Mouse (Mus musculus) lung, embryonic 16.5 days (tissue): ENCODE results near the gene Ermap. TPM values are rescaled to one million over a fixed set of nuclear protein-coding genes. Genes with fewer than 3 reads are reported as not detected.

Experiments
- ATAC-seq: fragments of 200-750 bp; cut with Nextera tagmentation; 2 replicates; pipeline ENCODE4 v1.8.0; 2017; ENCODE audit warnings: low read depth, mild to moderate bottlenecking, moderate library complexity
- H3K27ac ChIP-seq: fragments of 300-500 bp; sonication (generic); 2 replicates; pipeline ENCODE4 v1.5.1; 2014; ENCODE audit warnings: mild to moderate bottlenecking, control low read depth, low read length
- H3K27me3 ChIP-seq: fragments of 300-500 bp; sonication (generic); 2 replicates; pipeline ENCODE4 v1.6.1; 2014; ENCODE audit warnings: low read depth, low read length, mixed read lengths; ENCODE audit not compliant: control insufficient read depth, insufficient read depth
- H3K36me3 ChIP-seq: fragments of 300-500 bp; sonication (generic); 2 replicates; pipeline ENCODE4 v1.6.1; 2014; ENCODE audit warnings: low read length; ENCODE audit not compliant: control insufficient read depth, insufficient read depth
- H3K4me1 ChIP-seq: fragments of 300-500 bp; sonication (generic); replicated peaks from 2 replicates; pipeline ENCODE4 v1.6.1; 2014; ENCODE audit warnings: low read length, mixed read lengths; ENCODE audit not compliant: control insufficient read depth, insufficient read depth
- H3K4me2 ChIP-seq: fragments of 300-500 bp; sonication (generic); 2 replicates; pipeline ENCODE4 v1.6.1; 2014; ENCODE audit warnings: low read depth, low read length, control low read depth
- H3K4me3 ChIP-seq: fragments of 300-500 bp; sonication (generic); 2 replicates; pipeline ENCODE4 v1.5.1; 2014; ENCODE audit warnings: mild to moderate bottlenecking, low read length, control low read depth
- H3K9ac ChIP-seq: fragments of 300-500 bp; sonication (generic); 2 replicates; pipeline ENCODE4 v1.6.1; 2014; ENCODE audit warnings: low read length, control low read depth
- H3K9me3 ChIP-seq: fragments of 300-500 bp; sonication (generic); 2 replicates; pipeline ENCODE4 v1.6.1; 2016; ENCODE audit warnings: low read length; ENCODE audit not compliant: control insufficient read depth
- WGBS: fragments of 180-500 bp; shearing (Covaris S2); extraction: QIAGEN DNeasy Blood & Tissue Kit; methylation state at CpG from one replicate; pipeline ENCODE4 v1.1.7; 2014; 5-methylcytosine and 5-hydroxymethylcytosine counted together
- polyA plus RNA-seq: library from polyadenylated mRNA; unstranded; fragments of >200 nt; fragmentation: Nextera tagmentation; extraction: Ambion mirVana; gene quantifications from 2 replicates; pipeline ENCODE4 v1.2.1, GENCODE M21; 2015

Gene Ermap
- polyA plus RNA-seq, 1 experiment from 2014 or later: 1.4 TPM

DNA sequence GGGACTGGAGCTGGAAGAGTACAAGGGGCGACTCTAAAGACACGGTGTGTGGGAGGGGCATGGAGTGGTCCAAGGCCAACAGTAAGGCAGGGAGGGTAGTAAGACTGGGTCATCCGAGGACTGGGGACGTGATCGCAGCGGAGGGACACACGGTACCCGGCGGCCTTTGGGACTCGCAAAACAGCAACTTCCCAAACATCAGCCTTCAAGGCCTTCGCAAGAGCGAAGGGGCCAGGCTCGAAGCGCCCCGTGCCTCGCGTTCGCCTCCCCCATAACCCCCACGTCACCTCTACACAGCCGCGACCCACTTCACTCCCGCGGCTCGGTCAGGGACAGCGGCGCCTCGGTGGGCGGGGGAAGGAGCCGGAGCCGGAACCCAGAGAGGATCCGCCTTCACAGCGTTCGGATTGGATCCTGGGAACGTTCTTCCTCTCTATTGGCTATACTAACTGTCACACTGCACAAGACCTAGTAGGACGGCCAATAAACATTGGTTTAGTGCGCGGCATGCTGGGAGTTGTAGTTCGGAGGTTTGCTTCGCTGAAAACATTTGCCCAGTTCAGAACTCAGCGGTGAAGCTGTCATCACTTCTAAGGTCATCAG is 15.9 kb downstream of the Ermap start, which contains the start of gene Zfp691:
Gene Zfp691, minus strand, starts transcription at position 345 of the 603 bp plus-strand sequence.
- H3K4me3 ChIP-seq: peak within 1 kb of the TSS; percentile 85
- H3K4me1 ChIP-seq: peaks cover 7% of the 10 kb centered on the region; the same call in 1 of the 2 replicates
- WGBS: under 1% methylated on average over 40 of the region's 40 CpGs
- ATAC-seq: peak; percentile 100
- H3K9ac ChIP-seq: peak within 1 kb of the TSS; percentile 91
- no peaks in the 10 kb centered on the region for H3K9me3 ChIP-seq
- H3K36me3 ChIP-seq: peaks cover 14% of the 10 kb centered on the region
- H3K4me2 ChIP-seq: peak within 1 kb of the TSS; percentile 94
- H3K27me3 ChIP-seq: no peaks in the 10 kb centered on the region
- peak within 1 kb of the TSS; percentile 48 for H3K27ac ChIP-seq

DNA sequence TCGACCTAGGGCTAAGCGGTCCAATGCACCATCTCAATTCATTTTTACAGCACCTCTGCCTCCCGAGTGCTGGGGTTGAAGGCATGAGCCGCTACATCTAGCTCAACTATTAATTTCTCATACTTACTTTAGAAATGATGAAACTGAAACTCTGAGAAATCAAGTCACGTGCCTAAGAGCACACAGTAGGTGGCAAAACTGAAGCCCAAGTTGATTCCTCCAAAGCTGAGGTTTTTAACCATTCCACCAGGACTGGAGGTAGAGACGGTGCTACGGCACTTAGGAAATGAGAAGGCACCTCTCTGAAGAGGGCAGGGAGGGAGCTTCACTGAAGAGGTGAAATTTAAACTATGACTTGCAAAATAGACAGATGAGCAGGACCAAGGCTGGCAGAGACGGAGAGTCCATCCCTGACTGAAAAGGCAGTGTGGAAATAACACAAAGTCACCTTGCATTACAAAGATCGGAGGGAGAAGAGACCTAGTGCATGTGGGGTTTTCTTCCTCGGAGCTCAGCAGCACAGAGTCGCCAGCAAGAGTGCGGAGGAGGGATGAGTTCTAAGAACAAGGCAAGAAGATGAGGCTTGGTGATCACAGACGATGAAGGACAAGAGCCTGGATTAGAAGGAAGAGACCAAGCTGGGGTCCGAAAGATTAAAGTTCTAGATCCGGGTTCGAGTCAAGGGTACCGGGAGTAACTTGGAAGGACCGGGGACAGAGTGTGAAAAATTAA is 16.7 kb downstream of the Ermap start:
- Histone ChIP-seq H3K9ac (peak overlapping the region; percentile 91), H3K27ac (peak overlapping the region; percentile 48), H3K9me3 (no peaks in the 10 kb centered on the region), H3K36me3 (peaks cover 17% of the 10 kb centered on the region), H3K27me3 (no peaks in the 10 kb centered on the region), H3K4me2 (peak overlapping the region; percentile 94), H3K4me1 (peaks cover 7% of the 10 kb centered on the region; the same call in 1 of the 2 replicates), H3K4me3 (peak overlapping the region; percentile 85)
- ATAC-seq: no peak
- 27% methylated on average over 18 of the region's 18 CpGs for WGBS

DNA sequence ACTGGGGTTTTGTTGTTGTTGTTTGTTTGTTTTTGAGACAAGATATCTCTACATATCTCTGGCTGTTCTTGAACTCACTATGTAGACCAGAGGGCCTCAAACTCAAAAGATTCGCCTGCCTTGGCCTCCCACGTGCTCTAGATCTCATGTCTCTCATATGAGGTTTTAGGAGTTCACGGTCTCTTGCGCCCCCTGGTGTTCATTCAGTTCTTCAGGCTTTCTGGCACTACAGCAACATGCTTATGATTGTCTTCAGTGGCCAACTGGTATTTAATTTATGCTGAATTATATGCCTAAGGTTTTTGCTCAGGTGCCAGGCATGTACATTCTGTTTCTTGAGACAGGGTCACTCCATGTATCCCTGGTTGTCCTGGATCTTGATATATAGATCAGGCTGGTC is 22.1 kb downstream of the Ermap start:
- 0 out of 2 replicates have a peak, but pooled peaks have one; percentile 23 for ATAC-seq

DNA sequence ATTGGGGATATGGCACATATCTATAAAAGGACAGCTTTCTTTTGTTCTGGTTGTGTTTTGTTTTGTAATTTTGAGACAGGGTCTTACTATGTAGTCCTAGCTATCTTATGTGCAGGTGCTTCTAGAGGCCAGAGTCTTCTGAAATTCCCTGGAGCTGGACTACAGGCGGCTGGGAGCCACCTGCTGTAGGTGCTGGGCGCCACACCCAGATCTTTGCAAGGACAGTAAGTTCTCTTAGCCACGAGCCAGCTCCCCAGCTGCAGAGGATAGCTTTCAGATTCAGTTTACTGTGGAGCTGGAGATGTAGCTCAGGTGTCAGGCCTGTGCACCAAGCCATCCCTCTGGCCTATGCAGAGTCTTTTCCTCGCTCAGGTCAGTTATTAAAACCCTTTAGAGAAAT is 22.7 kb downstream of the Ermap start:
- H3K4me1 ChIP-seq: no peaks in the 10 kb centered on the region
- no peak for ATAC-seq
- H3K9ac ChIP-seq: no peak overlapping the region
- 70% methylated on average over 4 of the region's 4 CpGs for whole genome bisulfite sequencing
- no peaks in the 10 kb centered on the region for H3K9me3 ChIP-seq
- H3K27ac ChIP-seq: no peak overlapping the region
- H3K4me2 ChIP-seq: no peak overlapping the region
- H3K27me3 ChIP-seq: no peaks in the 10 kb centered on the region
- no peak overlapping the region for H3K4me3 ChIP-seq
- H3K36me3 ChIP-seq: peaks cover 17% of the 10 kb centered on the region

More for the DNA sequence above, 22.1 kb downstream of the Ermap start:
- no peaks in the 10 kb centered on the region for H3K4me1 ChIP-seq
- H3K27ac ChIP-seq: no peak overlapping the region
- no peaks in the 10 kb centered on the region for H3K27me3 ChIP-seq
- no peak overlapping the region for H3K9ac ChIP-seq
- H3K36me3 ChIP-seq: peaks cover 17% of the 10 kb centered on the region
- H3K4me3 ChIP-seq: no peak overlapping the region
- 4% methylated on average over 4 of the region's 4 CpGs for WGBS
- no peak overlapping the region for H3K4me2 ChIP-seq
- no peaks in the 10 kb centered on the region for H3K9me3 ChIP-seq

DNA sequence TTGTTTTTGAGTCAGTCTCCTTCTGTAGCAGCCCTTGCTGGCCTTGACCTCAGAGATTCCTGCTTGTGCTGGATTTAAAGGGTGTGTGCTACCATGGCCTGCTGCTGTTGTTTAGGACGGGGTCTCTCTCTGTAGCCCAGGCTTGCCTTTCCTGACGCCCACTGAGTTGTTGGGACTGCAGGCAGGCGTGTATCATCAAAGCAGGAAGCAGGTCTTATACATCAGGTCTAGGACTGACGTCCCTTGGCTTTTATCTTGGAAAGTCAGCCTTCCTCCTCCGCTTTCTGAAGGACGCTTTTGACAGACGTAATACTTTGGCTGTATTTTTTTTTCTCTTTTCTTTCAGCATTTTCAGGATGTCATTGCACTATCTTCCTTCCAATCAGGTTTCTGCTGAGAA is 23.9 kb downstream of the Ermap start:
- WGBS: 59% methylated on average over 7 of the region's 7 CpGs

DNA sequence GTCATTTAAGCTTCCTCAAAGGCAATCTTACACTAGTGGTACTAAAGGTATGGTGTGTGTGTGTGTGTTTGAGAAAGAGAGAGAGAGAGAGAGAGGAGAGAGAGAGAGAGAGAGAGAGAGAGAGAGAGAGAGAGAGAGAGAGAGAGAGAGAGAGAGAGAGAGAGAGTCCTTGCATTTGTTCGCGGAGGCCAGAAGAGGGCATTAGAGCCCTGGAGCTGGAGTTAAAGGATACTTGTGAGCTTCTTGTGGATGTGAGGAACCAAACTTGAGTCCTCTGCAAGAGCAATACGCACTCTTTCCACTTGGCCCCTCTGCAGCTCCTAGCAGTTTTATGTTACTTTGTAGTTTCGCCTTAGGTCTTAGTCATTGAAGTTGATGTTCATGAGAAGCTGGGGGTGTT is 26.8 kb downstream of the Ermap start:
- H3K9ac ChIP-seq: no peak overlapping the region
- no peaks in the 10 kb centered on the region for H3K4me1 ChIP-seq
- H3K27ac ChIP-seq: no peak overlapping the region
- H3K4me2 ChIP-seq: no peak overlapping the region
- no peak overlapping the region for H3K4me3 ChIP-seq
- H3K9me3 ChIP-seq: no peaks in the 10 kb centered on the region
- WGBS: 74% methylated on average over 4 of the region's 4 CpGs
- no peak for ATAC-seq
- no peaks in the 10 kb centered on the region for H3K27me3 ChIP-seq
- no peaks in the 10 kb centered on the region for H3K36me3 ChIP-seq

More for the DNA sequence above, 23.9 kb downstream of the Ermap start:
- Histone ChIP-seq H3K4me2 (no peak overlapping the region), H3K4me3 (no peak overlapping the region), H3K4me1 (no peaks in the 10 kb centered on the region), H3K36me3 (peaks cover 17% of the 10 kb centered on the region), H3K9me3 (no peaks in the 10 kb centered on the region), H3K27ac (no peak overlapping the region), H3K9ac (no peak overlapping the region), H3K27me3 (no peaks in the 10 kb centered on the region)
- no peak for ATAC-seq

DNA sequence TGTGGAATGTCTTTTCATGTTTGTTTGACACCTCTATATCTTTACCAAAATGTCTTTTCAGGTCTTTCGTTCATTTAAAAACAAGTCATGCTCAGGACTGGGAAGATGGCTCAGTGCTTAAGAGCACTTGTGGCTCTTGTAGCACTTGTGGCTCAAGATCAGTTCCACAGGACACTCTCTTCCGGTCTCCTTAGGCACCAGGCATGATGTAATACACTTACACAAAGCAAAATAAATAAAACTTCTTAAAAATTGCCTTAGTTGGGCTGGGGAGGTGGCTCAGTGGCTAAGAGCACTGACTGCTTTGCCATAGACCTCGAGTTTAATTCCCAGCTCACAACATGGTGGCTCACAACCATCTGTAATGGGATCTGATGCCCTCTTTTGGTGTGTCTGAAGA is 28.5 kb downstream of the Ermap start:
- H3K4me2 ChIP-seq: no peak overlapping the region
- no peak overlapping the region for H3K4me3 ChIP-seq
- H3K27ac ChIP-seq: no peak overlapping the region
- ATAC-seq: no peak
- H3K9me3 ChIP-seq: no peaks in the 10 kb centered on the region
- H3K27me3 ChIP-seq: no peaks in the 10 kb centered on the region
- no peaks in the 10 kb centered on the region for H3K4me1 ChIP-seq
- no peak overlapping the region for H3K9ac ChIP-seq
- 47% methylated on average over 3 of the region's 3 CpGs for WGBS
- no peaks in the 10 kb centered on the region for H3K36me3 ChIP-seq

DNA sequence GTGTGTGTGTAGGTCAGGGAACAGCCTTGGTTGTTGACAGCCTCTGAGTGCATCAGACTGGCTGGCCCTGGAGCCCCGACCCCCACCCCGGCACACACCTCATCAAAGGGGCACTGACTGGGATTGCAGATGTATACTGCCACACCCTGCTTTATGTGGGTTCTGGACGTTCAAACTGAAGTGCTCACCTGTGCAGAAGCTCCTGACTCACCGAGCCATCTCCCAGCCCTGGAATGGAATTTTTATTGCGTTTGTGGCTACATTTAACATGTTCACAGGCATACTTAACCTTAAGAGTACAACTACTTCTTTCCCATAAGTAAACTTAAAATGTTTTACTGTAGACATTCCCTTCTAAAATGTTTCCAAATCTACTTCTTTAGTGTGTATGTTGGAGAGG is 31.9 kb downstream of the Ermap start:
- H3K4me1 ChIP-seq: no peaks in the 10 kb centered on the region
- 54% methylated on average over 5 of the region's 5 CpGs for WGBS
- peak; percentile 74 for ATAC-seq
- H3K27me3 ChIP-seq: no peaks in the 10 kb centered on the region
- no peak overlapping the region for H3K27ac ChIP-seq
- no peaks in the 10 kb centered on the region for H3K9me3 ChIP-seq
- H3K36me3 ChIP-seq: no peaks in the 10 kb centered on the region
- H3K4me2 ChIP-seq: no peak overlapping the region
- no peak overlapping the region for H3K4me3 ChIP-seq
- no peak overlapping the region for H3K9ac ChIP-seq

DNA sequence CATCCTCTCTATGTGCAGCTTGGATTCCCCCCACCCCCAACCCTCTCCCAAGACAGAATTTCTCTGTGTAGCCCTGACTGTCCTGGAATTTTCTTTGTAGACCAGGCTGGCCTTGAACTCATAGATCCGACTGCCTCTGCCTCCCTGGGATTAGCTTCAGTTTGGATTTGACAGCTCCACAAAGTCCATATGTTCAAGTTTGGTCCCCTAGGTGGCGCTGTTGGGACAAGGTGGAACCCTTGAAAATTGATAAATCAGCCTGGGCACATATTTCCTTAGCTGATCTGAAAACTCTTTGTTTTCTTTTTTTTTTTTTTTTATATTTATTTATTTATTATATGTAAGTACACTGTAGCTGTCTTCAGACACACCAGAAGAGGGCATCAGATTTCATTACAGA is 32.6 kb downstream of the Ermap start:
- Histone ChIP-seq H3K9ac (no peak overlapping the region), H3K4me1 (no peaks in the 10 kb centered on the region), H3K27ac (no peak overlapping the region), H3K27me3 (no peaks in the 10 kb centered on the region), H3K36me3 (no peaks in the 10 kb centered on the region), H3K9me3 (no peaks in the 10 kb centered on the region), H3K4me2 (no peak overlapping the region), H3K4me3 (no peak overlapping the region)
- ATAC-seq: no peak
- WGBS: 35% methylated on average over 2 of the region's 2 CpGs
